Mouse (Mus musculus): ENCODE data around the gene Adgrg6. TPM values are rescaled to one million over a fixed set of nuclear protein-coding genes. Genes with fewer than 3 reads are reported as not detected.

Adgrg6 gene
- polyA plus RNA-seq, 1 experiment = 0.01 TPM

GRCm38 (mm10) chr10:14385574-14385973, 159.9 kb downstream of the Adgrg6 start:
- Histone ChIP-seq H3K36me3 (ENCODE audit: control insufficient read depth) (no peaks in the 10 kb centered on the region), H3K27me3 (ENCODE audit: control insufficient read depth) (no peaks in the 10 kb centered on the region), H3K9me3 (ENCODE audit: control insufficient read depth, low read length) (no peaks in the 10 kb centered on the region), H3K4me1 (ENCODE audit: control insufficient read depth) (no peaks in the 10 kb centered on the region), H3K4me3 (replicated peaks) (no peak overlapping the region)
- TF ChIP-seq TAL1 (IDR thresholded peaks at IDR 0.05; ENCODE audit: low read length) = no peak
- TF ChIP-seq GATA1 (IDR thresholded peaks at IDR 0.05; ENCODE audit: low read length) = no peak

GRCm38 (mm10) chr10:14365065-14365589, 180.3 kb downstream of the Adgrg6 start:
- no peak for TF ChIP-seq GATA1 (IDR thresholded peaks at IDR 0.05; ENCODE audit: low read length)
- no peak for TF ChIP-seq TAL1 (IDR thresholded peaks at IDR 0.05; ENCODE audit: low read length)
- Histone ChIP-seq H3K9me3 (ENCODE audit: control insufficient read depth, low read length) (no peaks in the 10 kb centered on the region), H3K36me3 (ENCODE audit: control insufficient read depth) (no peaks in the 10 kb centered on the region), H3K4me1 (ENCODE audit: control insufficient read depth) (no peaks in the 10 kb centered on the region), H3K27me3 (ENCODE audit: control insufficient read depth) (no peaks in the 10 kb centered on the region), H3K4me3 (replicated peaks) (no peak overlapping the region)

GRCm38 (mm10) chr10:14363226-14363625, 182.2 kb downstream of the Adgrg6 start:
- TF ChIP-seq GATA1 (IDR thresholded peaks at IDR 0.05; ENCODE audit: low read length) (no peak), TAL1 (IDR thresholded peaks at IDR 0.05; ENCODE audit: low read length) (no peak)
- Histone ChIP-seq H3K9me3 (ENCODE audit: control insufficient read depth, low read length) (no peaks in the 10 kb centered on the region), H3K27me3 (ENCODE audit: control insufficient read depth) (no peaks in the 10 kb centered on the region), H3K4me1 (ENCODE audit: control insufficient read depth) (no peaks in the 10 kb centered on the region), H3K4me3 (replicated peaks) (no peak overlapping the region), H3K36me3 (ENCODE audit: control insufficient read depth) (no peaks in the 10 kb centered on the region)

- H3K4me3 ChIP-seq (replicated peaks) = no peak overlapping the region
- TF ChIP-seq GATA1 (IDR thresholded peaks at IDR 0.05; ENCODE audit: low read length) = no peak
- no peak for TF ChIP-seq TAL1 (IDR thresholded peaks at IDR 0.05; ENCODE audit: low read length)
- no peaks in the 10 kb centered on the region for H3K9me3 ChIP-seq (ENCODE audit: control insufficient read depth, low read length)
- H3K27me3 ChIP-seq (ENCODE audit: control insufficient read depth) = no peaks in the 10 kb centered on the region
- no peaks in the 10 kb centered on the region for H3K36me3 ChIP-seq (ENCODE audit: control insufficient read depth)
- no peaks in the 10 kb centered on the region for H3K4me1 ChIP-seq (ENCODE audit: control insufficient read depth)
These were observed 187.2 kb downstream of the Adgrg6 start for GRCm38 (mm10) chr10:14358271-14358670.

Other genes starting within 250 kb of the Adgrg6 start
- 0.91 and 0.92 TPM in 2 replicates for gene Vta1, start 159.9 kb upstream of the Adgrg6 start, polyA plus RNA-seq (2012)
- not detected in 2 replicates for gene Nmbr, start 159.9 kb upstream of the Adgrg6 start, polyA plus RNA-seq (2012)
- gene Gje1, start 172.6 kb upstream of the Adgrg6 start, polyA plus RNA-seq (2012) = not detected in 2 replicates